Mouse (Mus musculus) heart, adult 2 months (tissue): Measurements from ENCODE around the gene Gm20696.

ENCODE experiments used
- CTCF ChIP-seq: fragments of 200-600 bp; IDR thresholded peaks from 2 replicates; pipeline ENCODE4 v1.8.1; 2022; ENCODE audit warnings: antibody characterized with exemption, mild to moderate bottlenecking, moderate library complexity
- EP300 ChIP-seq: fragments of 200-500 bp; IDR thresholded peaks from 2 replicates; pipeline ENCODE4 v1.6.1; 2011; ENCODE audit warnings: low read depth, low read length, control low read depth; ENCODE audit not compliant: insufficient read depth
- POLR2A ChIP-seq: fragments of 200-500 bp; IDR thresholded peaks from 2 replicates; pipeline ENCODE4 v1.6.1; 2011; ENCODE audit warnings: mild to moderate bottlenecking, low read depth, low read length, control low read depth; ENCODE audit not compliant: insufficient read depth

DNA sequence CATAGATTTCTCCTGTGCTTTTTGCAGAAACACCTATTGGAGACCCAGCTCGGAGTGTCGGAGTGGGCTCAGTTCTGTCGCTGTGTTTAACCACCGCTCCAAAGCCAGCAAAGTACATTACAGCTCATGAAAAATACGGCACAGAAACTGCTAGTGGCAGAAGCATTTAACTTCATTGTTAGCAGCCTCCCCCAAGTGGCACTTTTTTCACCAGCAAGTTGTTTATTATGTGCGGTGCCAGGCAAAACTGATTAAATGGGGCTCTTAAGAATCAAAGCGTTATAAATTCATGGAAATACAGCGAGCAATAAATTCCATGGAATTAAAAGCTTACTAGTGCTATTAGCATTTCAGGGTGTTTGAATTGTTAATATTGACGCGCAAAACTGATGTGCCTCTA, 433.2 kb downstream of the Gm20696 start:
- TF ChIP-seq POLR2A (no peak), CTCF (no peak), EP300 (no peak)
